Mouse (Mus musculus) left cerebral cortex, postnatal 36 days (tissue): ENCODE measurements at regions not wholly inside any gene's neighbourhood (a gene's known extent, or its start where the extent isn't known, plus 50 kb on each side); places are given as distances from the start of the nearest gene placed in this dataset.

ENCODE experiments used
- DNase-seq, 2 experiments: peaks; one replicate each; pipeline ENCODE4 v3.0.0; 2021 to 2022; ENCODE audit warnings: low spot score in 2 of 2, mixed read lengths in 1 of 2
- intact Hi-C: fragments of 180-260 bp; cut with DNase I; formaldehyde crosslinking; loops from one replicate; pipeline ENCODE4 v1.15.1; 2025

GRCm38 (mm10) chr3:38151821-38152220, 332.8 kb downstream of the Ankrd50 start:
- intact Hi-C loops = no loop called here
- no peak for DNase-seq

- intact Hi-C loops = no loop called here
- no peak for DNase-seq
Observed at GRCm38 (mm10) chr3:38146663-38147062, 338.0 kb downstream of the Ankrd50 start.

- DNase-seq = no peak
- intact Hi-C loops = no loop called here
Observed at GRCm38 (mm10) chr3:38145444-38145843, 339.2 kb downstream of the Ankrd50 start.

GRCm38 (mm10) chr3:38144650-38145049, 340.0 kb downstream of the Ankrd50 start:
- no peak for DNase-seq
- intact Hi-C loops = no loop called here

GRCm38 (mm10) chr3:38143147-38143883, 341.3 kb downstream of the Ankrd50 start:
- peak; percentile 27 to 35 for DNase-seq
- intact Hi-C loops = no loop called here

- peak; percentile 30 to 36 for DNase-seq
Observed at GRCm38 (mm10) chr3:38139387-38139786, 345.3 kb downstream of the Ankrd50 start.

GRCm38 (mm10) chr3:38138014-38138413, 346.6 kb downstream of the Ankrd50 start:
- DNase-seq = no peak
- intact Hi-C loops = no loop called here

More at GRCm38 (mm10) chr3:38139387-38139786, 345.3 kb downstream of the Ankrd50 start:
- intact Hi-C loops = no loop called here

GRCm38 (mm10) chr3:38135808-38136214, 348.8 kb downstream of the Ankrd50 start:
- no peak for DNase-seq
- intact Hi-C loops = no loop called here

- intact Hi-C loops = no loop called here
- no peak for DNase-seq
Observed at GRCm38 (mm10) chr3:38134425-38134824, 350.2 kb downstream of the Ankrd50 start.

- intact Hi-C loops = no loop called here
- DNase-seq = no peak
Observed at GRCm38 (mm10) chr3:38131887-38132220, 352.8 kb downstream of the Ankrd50 start.

GRCm38 (mm10) chr3:38131176-38131886, 353.3 kb downstream of the Ankrd50 start:
- no peak for DNase-seq
- intact Hi-C loops = no loop called here

- intact Hi-C loops = no loop called here
- no peak for DNase-seq
Observed at GRCm38 (mm10) chr3:38130088-38130487, 354.6 kb downstream of the Ankrd50 start.

- intact Hi-C loops = no loop called here
- no peak for DNase-seq
Observed at GRCm38 (mm10) chr3:38129167-38129500, 355.5 kb downstream of the Ankrd50 start.

- intact Hi-C loops = no loop called here
- no peak for DNase-seq
Observed at GRCm38 (mm10) chr3:38128486-38129166, 356.0 kb downstream of the Ankrd50 start.

- no peak for DNase-seq
- intact Hi-C loops = no loop called here
Observed at GRCm38 (mm10) chr3:38116071-38116787, 368.4 kb downstream of the Ankrd50 start.

GRCm38 (mm10) chr3:38112568-38112967, 372.1 kb downstream of the Ankrd50 start:
- DNase-seq = no peak
- intact Hi-C loops = no loop called here

GRCm38 (mm10) chr3:38105022-38105857, 379.4 kb downstream of the Ankrd50 start:
- DNase-seq = no peak
- intact Hi-C loops = no loop called here

- intact Hi-C loops = no loop called here
- no peak for DNase-seq
Observed at GRCm38 (mm10) chr3:38104418-38104817, 380.1 kb upstream of the Gm5148 start.

- no peak for DNase-seq
- intact Hi-C loops = no loop called here
Observed at GRCm38 (mm10) chr3:38102985-38103384, 378.7 kb upstream of the Gm5148 start.
